Mouse (Mus musculus) neural tube, embryonic 14.5 days (tissue): Measurements from ENCODE around the gene Nol11. TPM values are rescaled to one million over a fixed set of nuclear protein-coding genes. Genes with fewer than 3 reads are reported as not detected.
A peak's percentile ranks its signal among the peaks of the same experiment; 100 is the strongest.

Experiments used
- ATAC-seq: fragments of 200-750 bp; cut with Nextera tagmentation; 2 replicates; pipeline ENCODE4 v1.8.0; 2017; ENCODE audit warnings: low read depth, mild to moderate bottlenecking, moderate TSS enrichment, moderate library complexity
- H3K27ac ChIP-seq: fragments of 300-500 bp; sonication (generic); 2 replicates; pipeline ENCODE4 v1.5.1; 2014; ENCODE audit warnings: low read depth, mild to moderate bottlenecking, control low read depth, low read length, moderate library complexity, mixed read lengths
- H3K27me3 ChIP-seq: fragments of 300-500 bp; sonication (generic); 2 replicates; pipeline ENCODE4 v1.6.1; 2014; ENCODE audit warnings: low read length; ENCODE audit not compliant: control insufficient read depth, insufficient read depth
- H3K36me3 ChIP-seq: fragments of 300-500 bp; sonication (generic); 2 replicates; pipeline ENCODE4 v1.6.1; 2014; ENCODE audit warnings: low read length, mixed read lengths; ENCODE audit not compliant: control insufficient read depth, insufficient read depth
- H3K4me1 ChIP-seq: fragments of 300-500 bp; sonication (generic); 2 replicates; pipeline ENCODE4 v1.6.1; 2014; ENCODE audit warnings: low read length; ENCODE audit not compliant: control insufficient read depth, insufficient read depth
- H3K4me2 ChIP-seq: fragments of 300-500 bp; sonication (generic); 2 replicates; pipeline ENCODE4 v1.6.1; 2014; ENCODE audit warnings: mild to moderate bottlenecking, low read depth, low read length, control low read depth
- H3K4me3 ChIP-seq: fragments of 300-500 bp; sonication (generic); 2 replicates; pipeline ENCODE4 v1.5.1; 2014; ENCODE audit warnings: low read depth, low read length, control low read depth, mixed read lengths
- H3K9ac ChIP-seq: fragments of 300-500 bp; sonication (generic); replicated peaks from 2 replicates; pipeline ENCODE4 v1.6.1; 2014; ENCODE audit warnings: low read depth, mild to moderate bottlenecking, control low read depth, low read length, mixed read lengths
- H3K9me3 ChIP-seq: fragments of 300-500 bp; sonication (generic); 2 replicates; pipeline ENCODE4 v1.6.1; 2016; ENCODE audit warnings: low read length; ENCODE audit not compliant: control insufficient read depth
- WGBS: fragments of 180-500 bp; shearing (Covaris S2); extraction: QIAGEN DNeasy Blood & Tissue Kit; methylation state at CpG from one replicate; pipeline ENCODE4 v1.1.7; 2014; 5-methylcytosine and 5-hydroxymethylcytosine counted together
- polyA plus RNA-seq: library from polyadenylated mRNA; unstranded; fragments of >200 nt; fragmentation: Nextera tagmentation; extraction: Ambion mirVana; gene quantifications from 2 replicates; pipeline ENCODE4 v1.2.1, GENCODE M21; 2014

Gene Nol11
- polyA plus RNA-seq = 48.4 and 55.3 TPM in 2 replicates

DNA sequence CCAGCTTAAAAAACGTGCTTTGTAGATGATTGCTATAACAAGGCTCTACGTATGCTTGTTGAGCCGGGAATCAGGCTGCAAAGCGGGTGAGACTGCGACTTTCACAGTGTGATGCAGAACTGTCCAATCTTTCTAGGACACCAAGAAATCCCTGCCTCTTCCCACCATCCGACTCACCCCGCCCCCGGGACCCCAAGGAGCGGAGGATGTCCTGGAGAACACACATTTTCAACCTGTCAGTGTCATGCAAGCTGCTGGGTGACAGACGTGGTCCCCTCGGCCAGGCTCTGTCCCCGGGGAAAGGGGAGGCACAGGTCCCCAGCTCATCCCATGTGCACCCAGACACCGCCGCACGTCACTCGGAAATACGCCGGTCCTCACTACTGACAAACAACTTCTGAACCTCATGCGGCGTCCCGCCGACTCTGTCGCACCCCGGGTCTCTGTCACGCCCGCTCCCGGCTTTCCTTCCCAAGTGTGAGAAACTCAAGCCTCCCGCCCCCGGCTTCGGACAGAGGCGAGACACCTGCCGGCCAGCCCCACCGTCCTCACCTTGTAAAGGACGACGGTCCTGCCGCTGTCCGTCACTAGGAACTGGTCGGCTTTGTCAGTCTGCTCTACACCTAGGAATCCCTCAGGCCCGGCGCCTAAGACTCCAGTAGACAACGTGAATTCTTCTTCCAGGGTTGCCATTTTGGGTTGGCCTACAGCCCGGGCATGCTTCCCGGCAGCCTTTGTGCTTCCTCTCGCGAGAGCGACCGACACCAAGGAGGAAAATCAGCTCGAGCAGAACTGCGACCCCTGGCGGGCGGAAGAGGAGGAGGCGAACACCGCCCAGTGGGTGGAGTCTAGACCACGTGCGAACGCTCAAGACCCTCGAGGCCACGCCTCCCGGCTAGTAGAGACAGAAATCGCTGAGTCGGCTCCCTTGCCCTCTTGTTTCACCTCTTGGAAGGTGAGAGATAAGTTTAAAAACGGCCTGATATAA, at the start of gene Nol11:
Gene Nol11, minus strand, starts transcription at position 817 of the 988 bp plus-strand sequence.
- Histone ChIP-seq H3K27me3 (no peaks in the 10 kb centered on the region), H3K4me1 (peaks cover 5% of the 10 kb centered on the region; the same call in 1 of the 2 replicates), H3K9ac (peak within 1 kb of the TSS; percentile 92), H3K27ac (peak within 1 kb of the TSS; percentile 60), H3K36me3 (peaks cover 20% of the 10 kb centered on the region; the same call in 1 of the 2 replicates), H3K9me3 (no peaks in the 10 kb centered on the region), H3K4me2 (peak within 1 kb of the TSS; percentile 79), H3K4me3 (peak within 1 kb of the TSS; percentile 91)
- peak; percentile 99 for ATAC-seq
- WGBS = under 1% methylated on average over 62 of the region's 62 CpGs

DNA sequence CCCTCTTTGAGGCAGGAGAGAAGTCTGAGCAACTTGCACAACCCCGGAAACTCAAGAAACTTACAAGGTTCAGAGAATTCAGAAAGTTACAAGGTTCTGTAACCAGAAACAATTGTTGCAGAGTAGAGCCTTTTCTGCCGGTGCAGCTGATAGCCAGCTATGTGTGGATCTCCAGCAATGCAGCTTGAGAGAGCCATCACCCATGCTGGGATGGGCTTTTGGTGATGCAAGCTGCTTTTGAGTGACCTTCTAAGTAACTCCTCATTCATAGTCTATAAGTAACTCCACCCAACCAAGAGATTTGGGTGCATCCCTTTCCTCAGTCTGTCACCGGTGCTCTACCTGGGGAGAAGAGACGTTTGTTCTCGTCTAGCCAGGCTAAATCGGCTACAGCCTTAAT, 49.3 kb upstream of the Nol11 start:
- Histone ChIP-seq H3K27me3 (no peaks in the 10 kb centered on the region), H3K27ac (no peak overlapping the region), H3K9ac (no peak overlapping the region), H3K36me3 (no peaks in the 10 kb centered on the region), H3K4me1 (no peaks in the 10 kb centered on the region), H3K9me3 (no peaks in the 10 kb centered on the region), H3K4me2 (no peak overlapping the region), H3K4me3 (no peak overlapping the region)
- no peak for ATAC-seq
- WGBS = 95% methylated on average over 6 of the region's 6 CpGs

DNA sequence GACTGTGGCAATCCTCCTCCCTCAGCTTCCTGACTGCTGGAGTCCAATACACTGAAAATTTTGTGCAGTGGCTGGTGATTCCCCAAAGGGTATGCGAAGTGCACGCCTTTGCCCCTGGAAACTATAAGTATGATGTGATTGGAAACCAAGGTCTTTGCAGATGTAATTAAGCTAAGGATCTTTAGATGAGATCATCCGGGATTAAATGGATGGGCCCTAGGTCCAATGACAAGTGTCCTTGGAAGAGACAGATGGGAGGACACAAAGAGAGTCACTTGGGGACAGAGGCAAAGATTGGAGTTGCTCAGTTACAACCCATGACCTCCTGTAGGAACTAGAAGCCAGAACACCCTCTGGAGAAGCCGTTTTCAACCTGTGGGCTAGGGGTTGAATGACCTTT, 48.4 kb upstream of the Nol11 start:
- Histone ChIP-seq H3K4me1 (no peaks in the 10 kb centered on the region), H3K9me3 (no peaks in the 10 kb centered on the region), H3K36me3 (no peaks in the 10 kb centered on the region), H3K9ac (no peak overlapping the region), H3K27me3 (no peaks in the 10 kb centered on the region), H3K4me2 (no peak overlapping the region), H3K4me3 (no peak overlapping the region), H3K27ac (no peak overlapping the region)
- WGBS = 95% methylated on average over 4 of the region's 4 CpGs
- no peak for ATAC-seq

DNA sequence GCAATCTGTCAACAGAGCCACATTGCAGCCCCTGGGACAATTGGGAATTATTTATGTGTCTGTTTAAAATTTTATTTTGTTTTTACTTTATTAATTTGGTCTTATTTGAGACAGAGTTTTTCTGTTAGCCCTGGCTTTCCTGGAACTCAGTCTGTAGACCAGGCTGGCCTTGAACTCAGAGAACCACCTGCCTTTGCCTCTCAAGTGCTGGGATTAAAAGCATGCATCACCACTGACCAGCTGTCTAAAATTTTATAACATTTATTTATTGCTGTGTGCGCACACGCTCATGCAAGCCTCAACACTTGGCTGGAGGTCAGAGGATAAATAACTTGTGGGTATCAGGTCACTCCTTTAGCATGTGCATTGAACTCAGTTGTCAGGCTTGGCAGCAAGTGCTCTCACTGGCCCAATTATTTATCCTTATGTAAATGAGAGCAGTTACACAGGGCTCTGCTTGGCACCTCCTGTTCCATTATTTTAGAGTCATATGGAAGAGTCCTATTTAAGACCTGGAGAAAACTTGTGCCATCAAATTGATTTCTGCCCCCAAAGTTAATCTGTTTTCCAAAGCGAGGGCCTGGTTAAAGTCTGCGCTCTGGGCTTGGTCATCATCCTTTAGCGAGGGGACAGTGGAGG, 44.2 kb upstream of the Nol11 start:
- no peak overlapping the region for H3K27ac ChIP-seq
- H3K4me3 ChIP-seq = no peak overlapping the region
- no peaks in the 10 kb centered on the region for H3K27me3 ChIP-seq
- 72% methylated on average over 5 of the region's 5 CpGs for WGBS
- no peaks in the 10 kb centered on the region for H3K36me3 ChIP-seq
- H3K4me2 ChIP-seq = no peak overlapping the region
- H3K9ac ChIP-seq = no peak overlapping the region
- no peak for ATAC-seq
- H3K9me3 ChIP-seq = no peaks in the 10 kb centered on the region
- H3K4me1 ChIP-seq = no peaks in the 10 kb centered on the region

DNA sequence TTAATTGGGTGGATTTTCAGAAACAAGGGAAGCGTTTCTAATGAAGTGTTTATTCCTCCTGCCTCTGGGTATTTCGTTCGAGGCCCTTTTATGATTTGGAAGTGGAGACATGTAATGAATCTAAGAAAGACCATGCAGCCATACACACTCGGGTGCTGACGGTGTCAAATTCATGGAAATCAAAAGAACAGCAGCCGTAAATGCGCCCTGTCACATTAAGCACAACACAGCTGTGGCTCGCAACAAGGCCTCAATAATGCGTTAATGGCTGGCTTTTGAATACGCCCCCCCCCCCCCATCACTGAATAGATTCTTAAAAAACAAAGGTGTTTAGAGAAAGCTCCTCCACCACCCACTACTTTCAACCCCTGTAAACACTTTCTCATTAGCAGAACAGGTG, 40.9 kb upstream of the Nol11 start:
- no peak for ATAC-seq
- Histone ChIP-seq H3K4me2 (no peak overlapping the region), H3K9me3 (no peaks in the 10 kb centered on the region), H3K9ac (no peak overlapping the region), H3K4me3 (no peak overlapping the region), H3K27ac (no peak overlapping the region), H3K27me3 (no peaks in the 10 kb centered on the region), H3K36me3 (no peaks in the 10 kb centered on the region), H3K4me1 (no peaks in the 10 kb centered on the region)
- WGBS = 33% methylated on average over 10 of the region's 10 CpGs

DNA sequence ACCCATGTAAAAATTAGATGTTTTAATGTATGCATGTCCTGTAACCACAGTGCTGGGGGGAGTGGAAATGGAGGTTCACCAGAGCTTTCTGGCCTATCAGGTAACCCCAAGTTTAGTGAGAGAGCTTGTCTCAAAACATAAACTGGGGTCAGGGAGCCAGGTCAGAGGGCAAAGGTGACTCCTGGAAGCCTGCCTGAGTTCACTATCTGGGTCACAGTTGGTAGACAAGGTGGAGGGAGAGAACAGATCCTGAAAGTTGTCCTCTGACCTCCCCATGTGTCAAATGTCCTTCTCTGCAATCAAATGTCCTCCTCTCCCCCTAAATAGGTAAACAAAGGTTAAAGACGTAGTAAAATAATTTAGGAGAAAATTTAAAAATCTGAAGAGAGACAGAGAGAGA, 37.2 kb upstream of the Nol11 start:
- Histone ChIP-seq H3K36me3 (no peaks in the 10 kb centered on the region), H3K9me3 (no peaks in the 10 kb centered on the region), H3K27me3 (no peaks in the 10 kb centered on the region), H3K27ac (no peak overlapping the region), H3K4me1 (no peaks in the 10 kb centered on the region), H3K4me3 (no peak overlapping the region), H3K9ac (no peak overlapping the region), H3K4me2 (no peak overlapping the region)
- ATAC-seq = no peak
- 88% methylated on average over 1 of the region's 1 CpGs for WGBS

DNA sequence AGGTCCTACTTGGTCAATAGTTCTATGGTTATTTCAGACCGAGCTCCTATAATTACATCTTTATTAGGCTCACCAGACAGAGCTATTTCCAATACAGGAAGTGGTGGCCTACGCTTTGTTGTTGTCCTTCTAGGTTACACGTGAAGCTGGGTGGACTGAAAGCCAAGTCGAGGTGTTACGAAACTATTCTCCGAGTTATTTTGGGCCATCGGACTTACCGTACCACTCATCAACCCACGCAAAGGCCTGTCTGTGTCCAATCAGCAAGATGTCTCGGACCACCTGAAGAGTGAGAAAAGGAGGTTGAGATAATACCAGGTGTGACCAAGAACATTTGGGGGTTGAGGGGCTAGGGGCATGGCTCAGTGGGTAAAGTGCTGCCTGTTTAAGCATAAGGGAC, 36.8 kb upstream of the Nol11 start:
- ATAC-seq = no peak
- H3K4me2 ChIP-seq = no peak overlapping the region
- no peaks in the 10 kb centered on the region for H3K36me3 ChIP-seq
- no peak overlapping the region for H3K9ac ChIP-seq
- whole genome bisulfite sequencing = 94% methylated on average over 10 of the region's 10 CpGs
- H3K4me1 ChIP-seq = no peaks in the 10 kb centered on the region
- no peak overlapping the region for H3K4me3 ChIP-seq
- no peaks in the 10 kb centered on the region for H3K27me3 ChIP-seq
- no peak overlapping the region for H3K27ac ChIP-seq
- H3K9me3 ChIP-seq = no peaks in the 10 kb centered on the region

DNA sequence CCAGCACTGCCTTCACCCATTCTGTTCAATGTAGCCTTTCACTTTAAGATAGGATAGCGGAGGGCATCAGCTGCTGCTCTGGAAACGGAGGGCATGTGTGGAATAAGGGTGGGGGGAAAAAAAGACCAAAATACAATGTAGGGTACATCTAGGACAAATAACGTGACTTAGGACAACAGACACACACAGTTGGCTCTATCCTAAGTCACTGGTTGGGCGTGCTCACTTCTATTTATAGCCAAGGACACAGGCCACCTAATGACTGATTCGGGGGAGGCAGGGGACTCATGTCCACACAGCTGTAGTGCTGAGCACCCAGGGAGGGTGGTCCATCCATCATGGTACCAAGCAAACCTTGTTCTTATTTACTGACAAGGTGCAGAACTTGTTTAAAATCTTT, 36.1 kb upstream of the Nol11 start:
- Histone ChIP-seq H3K27me3 (no peaks in the 10 kb centered on the region), H3K9ac (no peak overlapping the region), H3K9me3 (no peaks in the 10 kb centered on the region), H3K4me2 (no peak overlapping the region), H3K4me1 (no peaks in the 10 kb centered on the region), H3K4me3 (no peak overlapping the region), H3K27ac (no peak overlapping the region), H3K36me3 (no peaks in the 10 kb centered on the region)
- ATAC-seq = no peak
- 85% methylated on average over 5 of the region's 5 CpGs for WGBS

DNA sequence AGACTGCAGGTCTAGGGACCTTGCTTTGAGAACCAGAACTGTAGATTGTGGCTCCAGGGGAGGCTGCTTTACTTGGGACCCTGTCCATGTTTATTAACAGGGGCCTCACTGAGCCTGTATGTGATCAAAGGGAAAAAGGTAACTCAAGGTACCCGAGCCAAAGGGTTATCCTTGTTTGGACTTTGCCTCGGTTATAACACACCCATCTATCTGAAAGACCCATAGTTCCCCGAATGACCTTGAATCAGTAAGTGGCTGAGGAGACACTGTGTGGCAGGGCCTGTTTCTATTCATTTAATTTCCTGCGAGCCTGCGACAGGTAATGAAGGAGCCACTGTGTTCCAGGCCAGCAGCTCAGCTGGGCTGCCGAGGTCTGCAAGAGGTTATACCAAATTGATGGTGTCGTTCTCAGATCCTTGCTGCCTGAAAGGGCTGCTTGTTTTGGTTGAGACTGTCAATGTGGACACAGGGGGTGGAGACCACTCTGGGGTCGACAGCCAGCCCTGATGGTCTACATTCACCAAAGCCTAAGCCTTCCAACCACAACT, 34.6 kb upstream of the Nol11 start:
- Histone ChIP-seq H3K27ac (no peak overlapping the region), H3K4me3 (no peak overlapping the region), H3K9ac (no peak overlapping the region), H3K4me1 (no peaks in the 10 kb centered on the region), H3K9me3 (no peaks in the 10 kb centered on the region), H3K27me3 (no peaks in the 10 kb centered on the region), H3K36me3 (no peaks in the 10 kb centered on the region), H3K4me2 (no peak overlapping the region)
- WGBS = 78% methylated on average over 8 of the region's 8 CpGs
- no peak for ATAC-seq
